Mouse (Mus musculus) kidney, postnatal 0 days (tissue): ENCODE measurements at regions not wholly inside any gene's neighbourhood (a gene's known extent, or its start where the extent isn't known, plus 50 kb on each side); places are given as distances from the start of the nearest gene placed in this dataset.

Experiments used
- ATAC-seq: fragments of 200-750 bp; cut with Nextera tagmentation; replicated peaks from 2 replicates; pipeline ENCODE4 v1.8.0; 2017; ENCODE audit warnings: low read depth, moderate number of reproducible peaks, moderate TSS enrichment, moderate library complexity; ENCODE audit not compliant: low FRiP score
- DNase-seq: peaks from one replicate; pipeline ENCODE4 v3.0.0-alpha.2; 2016; ENCODE audit warnings: low spot score
- H3K27ac ChIP-seq: fragments of 300-500 bp; sonication (generic); 2 replicates; pipeline ENCODE4 v1.5.1; 2014; ENCODE audit warnings: mild to moderate bottlenecking
- H3K27me3 ChIP-seq: fragments of 300-500 bp; sonication (generic); 2 replicates; pipeline ENCODE4 v1.6.1; 2014; ENCODE audit warnings: low read length, mixed read lengths; ENCODE audit not compliant: insufficient read depth
- H3K36me3 ChIP-seq: fragments of 300-500 bp; sonication (generic); 2 replicates; pipeline ENCODE4 v1.6.1; 2014; ENCODE audit warnings: low read length, mixed read lengths; ENCODE audit not compliant: insufficient read depth
- H3K4me1 ChIP-seq: fragments of 300-500 bp; sonication (generic); replicated peaks from 2 replicates; pipeline ENCODE4 v1.6.1; 2014; ENCODE audit warnings: antibody characterized with exemption, low read length, mixed read lengths; ENCODE audit not compliant: insufficient read depth
- H3K4me2 ChIP-seq: fragments of 300-500 bp; sonication (generic); 2 replicates; pipeline ENCODE4 v1.6.1; 2014; ENCODE audit warnings: mild to moderate bottlenecking, low read length, moderate library complexity, mixed read lengths
- H3K4me3 ChIP-seq: fragments of 300-500 bp; sonication (generic); replicated peaks from 2 replicates; pipeline ENCODE4 v1.5.1; 2014; ENCODE audit warnings: low read depth, low read length
- H3K9ac ChIP-seq: fragments of 300-500 bp; sonication (generic); 2 replicates; pipeline ENCODE4 v1.6.1; 2014; ENCODE audit warnings: low read depth, low read length
- H3K9me3 ChIP-seq: fragments of 300-500 bp; sonication (generic); replicated peaks from 2 replicates; pipeline ENCODE4 v1.6.1; 2016; ENCODE audit warnings: low read length, inconsistent platforms, mixed read lengths
- CTCF ChIP-seq: IDR thresholded peaks from 2 replicates; pipeline ENCODE4 v1.5.1; 2016; ENCODE audit warnings: antibody characterized with exemption, low read depth, mild to moderate bottlenecking, moderate library complexity
- WGBS: fragments of 180-500 bp; shearing (Covaris S2); extraction: QIAGEN DNeasy Blood & Tissue Kit; methylation state at CpG from one replicate; pipeline ENCODE4 v1.1.7; 2014; 5-methylcytosine and 5-hydroxymethylcytosine counted together

- Histone ChIP-seq H3K4me2 (no peak overlapping the region), H3K4me1 (no peaks in the 10 kb centered on the region), H3K27me3 (no peaks in the 10 kb centered on the region), H3K4me3 (no peak overlapping the region), H3K27ac (no peak overlapping the region), H3K36me3 (no peaks in the 10 kb centered on the region), H3K9ac (no peak overlapping the region), H3K9me3 (no peaks in the 10 kb centered on the region)
- WGBS = 58% methylated on average over 13 of the region's 13 CpGs
- no peak for ATAC-seq
- TF ChIP-seq CTCF = no peak
- no peak for DNase-seq
Observed at GRCm38 (mm10) chr5:101558279-101558987, 106.4 kb downstream of the Nkx6-1 start.

- Histone ChIP-seq H3K4me2 (no peak overlapping the region), H3K27me3 (no peaks in the 10 kb centered on the region), H3K9ac (no peak overlapping the region), H3K36me3 (no peaks in the 10 kb centered on the region), H3K4me3 (no peak overlapping the region), H3K4me1 (no peaks in the 10 kb centered on the region), H3K9me3 (no peaks in the 10 kb centered on the region), H3K27ac (no peak overlapping the region)
- ATAC-seq = no peak
- no peak for TF ChIP-seq CTCF
- WGBS = 93% methylated on average over 3 of the region's 3 CpGs
- DNase-seq = no peak
Observed at GRCm38 (mm10) chr5:101557156-101557555, 107.6 kb downstream of the Nkx6-1 start.

GRCm38 (mm10) chr5:101543326-101543725 is 121.5 kb downstream of the Nkx6-1 start:
- H3K36me3 ChIP-seq = no peaks in the 10 kb centered on the region
- no peak for TF ChIP-seq CTCF
- peaks cover 3% of the 10 kb centered on the region; the same call in 1 of the 2 replicates for H3K4me1 ChIP-seq

GRCm38 (mm10) chr5:101539818-101540217 is 125.0 kb downstream of the Nkx6-1 start:
- Histone ChIP-seq H3K4me2 (no peak overlapping the region), H3K9me3 (no peaks in the 10 kb centered on the region), H3K4me3 (no peak overlapping the region), H3K4me1 (peaks cover 3% of the 10 kb centered on the region; the same call in 1 of the 2 replicates), H3K36me3 (no peaks in the 10 kb centered on the region), H3K9ac (no peak overlapping the region), H3K27ac (no peak overlapping the region), H3K27me3 (peaks cover 16% of the 10 kb centered on the region)
- no peak for TF ChIP-seq CTCF
- ATAC-seq = no peak
- no peak for DNase-seq
- WGBS = 30% methylated on average over 1 of the region's 1 CpGs

More at GRCm38 (mm10) chr5:101543326-101543725, 121.5 kb downstream of the Nkx6-1 start:
- Histone ChIP-seq H3K4me3 (no peak overlapping the region), H3K9me3 (no peaks in the 10 kb centered on the region), H3K27ac (no peak overlapping the region), H3K27me3 (peaks cover 10% of the 10 kb centered on the region), H3K9ac (no peak overlapping the region), H3K4me2 (no peak overlapping the region)
- 43% methylated on average over 13 of the region's 13 CpGs for WGBS
- DNase-seq (no peak), ATAC-seq (no peak)

GRCm38 (mm10) chr5:101539254-101539549 is 125.6 kb downstream of the Nkx6-1 start:
- Histone ChIP-seq H3K9ac (no peak overlapping the region), H3K4me3 (no peak overlapping the region), H3K4me2 (no peak overlapping the region), H3K4me1 (peaks cover 3% of the 10 kb centered on the region; the same call in 1 of the 2 replicates), H3K27ac (no peak overlapping the region), H3K27me3 (peaks cover 16% of the 10 kb centered on the region), H3K9me3 (no peaks in the 10 kb centered on the region), H3K36me3 (no peaks in the 10 kb centered on the region)
- no peak for TF ChIP-seq CTCF
- ATAC-seq (no peak), DNase-seq (no peak)
- 9% methylated on average over 10 of the region's 10 CpGs for WGBS

- WGBS = 5% methylated on average over 24 of the region's 24 CpGs
- Histone ChIP-seq H3K27me3 (peaks cover 16% of the 10 kb centered on the region), H3K4me2 (peak overlapping the region; percentile 43), H3K4me1 (peaks cover 3% of the 10 kb centered on the region; the same call in 1 of the 2 replicates), H3K9ac (no peak overlapping the region), H3K4me3 (0 out of 2 replicates have a peak overlapping the region, but pooled peaks have one; percentile 18), H3K36me3 (no peaks in the 10 kb centered on the region), H3K9me3 (no peaks in the 10 kb centered on the region), H3K27ac (no peak overlapping the region)
- no peak for ATAC-seq
- no peak for DNase-seq
- TF ChIP-seq CTCF = no peak
Observed at GRCm38 (mm10) chr5:101538410-101539253, 126.2 kb downstream of the Nkx6-1 start.
